Mouse (Mus musculus): ENCODE results near the gene Ugt1a1.

DNA sequence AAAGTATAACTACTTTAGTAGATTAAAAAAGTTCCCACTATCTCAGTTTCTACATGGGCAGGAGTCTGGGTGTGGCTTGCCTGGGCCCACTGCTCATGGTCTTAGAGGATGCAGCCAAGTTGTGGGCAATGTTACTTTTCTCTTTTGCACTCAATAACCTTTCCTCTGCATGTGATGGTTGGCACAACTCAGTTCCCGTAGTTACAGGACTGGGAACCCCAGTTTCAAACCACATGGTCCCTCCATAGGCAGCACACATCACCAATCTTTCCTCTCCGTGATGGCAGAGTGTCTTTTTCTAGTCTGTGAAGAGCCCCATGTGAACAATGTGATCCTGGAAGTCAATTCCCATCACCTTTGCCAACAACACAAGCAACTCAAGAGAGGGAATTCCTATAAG is 15.7 kb downstream of the Ugt1a1 start:
- no peak for TF ChIP-seq CTCF (IDR thresholded peaks at IDR 0.05; ENCODE audit: low read depth, low read length)
- no peak for TF ChIP-seq POLR2A (IDR thresholded peaks at IDR 0.05; ENCODE audit: extremely low read depth, insufficient read depth, low read length)

Measured in liver, adult 2 months (tissue).